Mouse (Mus musculus): ENCODE measurements around the gene Hoxc8. TPM values are rescaled to one million over a fixed set of nuclear protein-coding genes. Genes with fewer than 3 reads are reported as not detected.

Gene Hoxc8
- total and polyA plus RNA-seq, 3 experiments: 0.31 to 1.7 TPM; not detected in 1

- no peak for TF ChIP-seq USF1 (IDR thresholded peaks at IDR 0.05; ENCODE audit: low read depth, low read length)
- peak; percentile 63 for TF ChIP-seq NELFE (IDR thresholded peaks at IDR 0.05; ENCODE audit: low read depth, low read length)
- TF ChIP-seq CTCF (IDR thresholded peaks at IDR 0.05 in 2 of 3, conservative IDR thresholded peaks at IDR 0.05 in 1 of 3; ENCODE audit: control insufficient read depth in 1 of 3, insufficient read depth in 1 of 3, low read depth in 2 of 3, low read length in 3 of 3, poor library complexity in 1 of 3, severe bottlenecking in 1 of 3): no peak
- TF ChIP-seq TAL1 (IDR thresholded peaks at IDR 0.05; ENCODE audit: low read length): no peak
- TF ChIP-seq MXI1 (IDR thresholded peaks at IDR 0.05; ENCODE audit: low read depth, low read length): peak; percentile 61; the same call in 1 of the 2 replicates
- no peak for TF ChIP-seq ZNF384 (IDR thresholded peaks at IDR 0.05; ENCODE audit: low read depth, low read length)
- no peak for TF ChIP-seq RAD21 (IDR thresholded peaks at IDR 0.05; ENCODE audit: low read depth, low read length)
- no peak for TF ChIP-seq CHD2 (IDR thresholded peaks at IDR 0.05; ENCODE audit: low read length)
Observed at GRCm38 (mm10) chr15:102976631-102977422, 13.6 kb upstream of the Hoxc8 start (continued).

GRCm38 (mm10) chr15:102977423-102977974 lies 12.9 kb upstream of the Hoxc8 start:
- Histone ChIP-seq H3K9ac (ENCODE audit: control insufficient read depth, low read depth, low read length, poor library complexity, severe bottlenecking) (peak overlapping the region; percentile 93), H3K4me3 (ENCODE audit: control insufficient read depth in 1 of 2, insufficient read depth in 1 of 2, low read depth in 2 of 2, low read length in 2 of 2) (peak overlapping the region; percentile 81 to 89), H3K36me3 (ENCODE audit: control insufficient read depth in 1 of 2, insufficient read depth in 2 of 2, low read length in 2 of 2) (peaks cover 0 to 18% of the 10 kb centered on the region in 2 experiments; a peak in 2 of 4 replicates), H3K27ac (ENCODE audit: control insufficient read depth, low read depth, low read length) (peak overlapping the region; percentile 83), H3K4me1 (ENCODE audit: control insufficient read depth in 1 of 2, insufficient read depth in 2 of 2, low read length in 2 of 2) (peaks cover 16 to 23% of the 10 kb centered on the region in 2 experiments), H3K9me3 (replicated peaks; ENCODE audit: insufficient read depth, low read length) (no peaks in the 10 kb centered on the region), H3K79me2 (ENCODE audit: control insufficient read depth, insufficient read depth, low read length, poor library complexity) (peaks cover 54% of the 10 kb centered on the region), H3K27me3 (ENCODE audit: control insufficient read depth in 1 of 2, insufficient read depth in 2 of 2, low read length in 2 of 2) (no peaks in the 10 kb centered on the region)
- peak; percentile 68 for DNase-seq (ENCODE audit: low read depth, low spot score)
- TF ChIP-seq SIN3A (IDR thresholded peaks at IDR 0.05; ENCODE audit: low read length): no peak; the same call in 1 of the 2 replicates
- peak; percentile 46; the same call in 1 of the 2 replicates for TF ChIP-seq CHD1 (IDR thresholded peaks at IDR 0.05; ENCODE audit: low read depth, low read length)
- peak; percentile 16; the same call in 1 of the 2 replicates for TF ChIP-seq HCFC1 (IDR thresholded peaks at IDR 0.05; ENCODE audit: low read depth, low read length)
- TF ChIP-seq EP300 (IDR thresholded peaks at IDR 0.05; ENCODE audit: low read depth in 1 of 2, low read length in 2 of 2): peak in 1 of 2 experiments; percentile 26; a peak in 2 of 4 replicates
- 0 out of 2 replicates have a peak, but pooled peaks have one; percentile 37 for TF ChIP-seq TBP (IDR thresholded peaks at IDR 0.05; ENCODE audit: low read depth, low read length)
- TF ChIP-seq E2F4 (IDR thresholded peaks at IDR 0.05; ENCODE audit: borderline replicate concordance, low read depth, low read length): peak; percentile 46; the same call in 1 of the 2 replicates
- 0 out of 2 replicates have a peak, but pooled peaks have one; percentile 6 for TF ChIP-seq UBTF (IDR thresholded peaks at IDR 0.05; ENCODE audit: borderline replicate concordance, insufficient read depth, low read depth, low read length)
- no peak for TF ChIP-seq ZKSCAN1 (IDR thresholded peaks at IDR 0.05; ENCODE audit: low read depth, low read length)
- TF ChIP-seq USF1 (IDR thresholded peaks at IDR 0.05; ENCODE audit: low read depth, low read length): 0 out of 2 replicates have a peak, but pooled peaks have one; percentile 4
- no peak for TF ChIP-seq ZNF384 (IDR thresholded peaks at IDR 0.05; ENCODE audit: low read depth, low read length)
